Mouse (Mus musculus) cerebellum, adult 2 months (tissue): ENCODE measurements at regions not wholly inside any gene's neighbourhood (a gene's known extent, or its start where the extent isn't known, plus 50 kb on each side); places are given as distances from the start of the nearest gene placed in this dataset.

Experiments used
- CTCF ChIP-seq: fragments of 200-500 bp; IDR thresholded peaks from 2 replicates; pipeline ENCODE4 v1.5.1; 2011; ENCODE audit warnings: low read depth, mild to moderate bottlenecking, control low read depth, low read length, moderate library complexity, borderline replicate concordance; ENCODE audit not compliant: insufficient read depth
- POLR2A ChIP-seq: fragments of 200-500 bp; IDR thresholded peaks from 2 replicates; pipeline ENCODE4 v1.6.1; 2011; ENCODE audit warnings: low read length, control low read depth, borderline replicate concordance; ENCODE audit not compliant: insufficient read depth

DNA sequence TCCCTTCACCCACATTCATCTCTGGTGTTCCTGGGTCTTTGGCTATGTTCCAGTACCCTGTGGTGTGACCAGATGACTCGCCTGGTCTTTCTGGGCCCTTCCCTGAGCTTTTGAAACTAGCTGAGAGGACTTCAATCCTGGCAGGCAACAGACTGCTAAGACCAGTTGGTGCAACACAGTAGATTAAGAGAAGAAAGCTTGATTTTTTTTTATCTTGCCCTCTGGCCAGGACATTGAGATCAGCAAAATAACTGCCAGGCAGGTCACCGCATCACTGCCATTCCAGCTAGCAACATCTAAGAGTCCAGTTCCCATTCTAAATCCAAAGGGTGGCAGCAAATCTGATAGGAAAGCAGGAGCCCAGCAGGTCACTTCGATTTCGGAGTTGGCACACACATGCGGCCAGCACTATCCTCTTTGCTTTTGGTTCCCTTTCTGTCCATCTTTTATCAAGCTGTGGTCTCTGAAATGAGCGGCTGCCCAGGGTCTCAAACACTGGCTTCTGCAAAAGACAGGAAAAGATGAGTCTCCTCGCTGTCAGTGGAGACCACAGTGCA is 181.9 kb upstream of the Cpeb2 start:
- TF ChIP-seq POLR2A (0 out of 2 replicates have a peak, but pooled peaks have one; percentile 6), CTCF (no peak)
